In the genomic region with DNA sequence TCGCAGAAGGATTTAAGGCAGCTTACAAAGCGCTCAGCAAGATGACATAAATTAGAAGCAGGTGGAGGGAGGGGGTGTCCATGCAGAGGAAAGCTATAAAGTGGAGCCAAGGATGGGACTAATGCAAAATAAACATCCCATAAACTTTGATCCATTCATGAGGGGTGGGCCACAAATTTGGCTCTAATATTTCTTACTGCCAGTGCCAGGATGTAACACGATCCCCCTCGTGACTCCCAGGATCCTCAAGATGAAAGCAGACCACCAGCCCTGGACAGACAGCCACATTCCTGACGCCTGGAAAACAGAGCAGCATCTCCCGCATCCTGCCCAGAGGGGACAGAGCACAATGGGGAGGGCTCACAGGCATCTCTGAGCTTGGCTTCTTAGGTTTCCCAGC, we compare ENCODE assay signal across 10 mouse cellular contexts.
DNase-seq lines count a peak whose midpoint lies in the region; ATAC-seq and TF ChIP-seq lines count a peak whose summit lies in the region.
"Had no signal": no experiment of that assay in that cellular context is flagged by ENCODE, and none has a peak within 500 bp of the region (broad histone marks: within the 10 kb centered on the region; RNA-seq: fewer than 3 reads in every experiment).

No protein-coding gene starts in this region.

- ATAC-seq in kidney, embryonic 15.5 days (replicated peaks; ENCODE audit: low FRiP score) = peak; percentile 46; the same call in 1 of the 2 replicates
- ATAC-seq in heart, embryonic 11.5 days (replicated peaks; ENCODE audit: insufficient number of reproducible peaks, low FRiP score, low TSS enrichment) = no peak
- ATAC-seq: liver, postnatal 0 days had no signal

- H3K27me3 ChIP-seq in kidney, embryonic 15.5 days = peaks cover 39% of the 10 kb centered on the region
- H3K27me3 ChIP-seq in heart, embryonic 11.5 days (ENCODE audit: control insufficient read depth, insufficient read depth, low read length) = no peaks in the 10 kb centered on the region

- no peak overlapping the region for H3K27ac ChIP-seq in kidney, embryonic 15.5 days
- no peak overlapping the region for H3K27ac ChIP-seq in heart, embryonic 11.5 days (ENCODE audit: low read depth, low read length)

- H3K4me1 ChIP-seq in kidney, embryonic 15.5 days = peaks cover 19% of the 10 kb centered on the region
- H3K4me1 ChIP-seq in heart, embryonic 11.5 days (ENCODE audit: control insufficient read depth, insufficient read depth, low read length) = no peaks in the 10 kb centered on the region

- no peak for DNase-seq in kidney, postnatal 25 days
- DNase-seq in brain, embryonic 14.5 days (ENCODE audit: low read depth) = peak; percentile 48
- peak; percentile 49 for DNase-seq in embryo, embryonic 11 days
- DNase-seq in hindlimb bud, embryonic 11.5 days (ENCODE audit: extremely low spot score, low read depth, low spot score) = peak; percentile 5
- no peak for DNase-seq in right cerebral cortex, postnatal 4 days
- DNase-seq: cerebellum, adult 18-20 months; liver, postnatal 0 days had no signal

- H3K4me3 ChIP-seq in kidney, embryonic 15.5 days (replicated peaks) = no peak overlapping the region
- H3K4me3 ChIP-seq in heart, embryonic 11.5 days (ENCODE audit: low read depth, low read length) = no peak overlapping the region

- TF ChIP-seq POLR2A in brain, embryonic 14.5 days (IDR thresholded peaks at IDR 0.05; ENCODE audit: borderline replicate concordance, extremely low read depth, insufficient read depth, insufficient read length, poor library complexity, severe bottlenecking) = no peak

- H3K36me3 ChIP-seq in kidney, embryonic 15.5 days = no peaks in the 10 kb centered on the region
- no peaks in the 10 kb centered on the region for H3K36me3 ChIP-seq in heart, embryonic 11.5 days (ENCODE audit: control insufficient read depth, insufficient read depth, low read length)
- H3K36me3 ChIP-seq: G1E had no signal

- no peak for TF ChIP-seq CTCF in brain, embryonic 14.5 days (IDR thresholded peaks at IDR 0.05; ENCODE audit: borderline replicate concordance, extremely low read depth, insufficient read depth, insufficient read length)

- no peak overlapping the region for H3K9ac ChIP-seq in kidney, embryonic 15.5 days
- H3K9ac ChIP-seq in heart, embryonic 11.5 days (ENCODE audit: low read depth, low read length) = no peak overlapping the region
- H3K9ac ChIP-seq: liver, postnatal 0 days had no signal

- H3K9me3 ChIP-seq in kidney, embryonic 15.5 days (replicated peaks) = no peaks in the 10 kb centered on the region
- no peaks in the 10 kb centered on the region for H3K9me3 ChIP-seq in heart, embryonic 11.5 days (replicated peaks; ENCODE audit: control insufficient read depth, low read length)
- H3K9me3 ChIP-seq: G1E had no signal

- no peak overlapping the region; the same call in 1 of the 2 replicates for H3K4me2 ChIP-seq in kidney, embryonic 15.5 days
- no peak overlapping the region for H3K4me2 ChIP-seq in heart, embryonic 11.5 days

- WGBS in kidney, embryonic 15.5 days = 16% methylated on average over 6 of the region's 6 CpGs
- 39% methylated on average over 6 of the region's 6 CpGs for WGBS in heart, embryonic 11.5 days (ENCODE audit: insufficient replicate concordance)

Comparison
In these comparisons a context has a peak if more than half of its experiments do, and no peak if none do; other contexts are left out.
1. DNase-seq: peak in brain, embryonic 14.5 days (single experiment), embryo, embryonic 11 days (single experiment) and hindlimb bud, embryonic 11.5 days (single experiment); none in kidney, postnatal 25 days (0 of 2) and right cerebral cortex, postnatal 4 days (single experiment).